Mouse (Mus musculus) intestine, embryonic 16.5 days (tissue): ENCODE results near the gene Gfm1. TPM values are rescaled to one million over a fixed set of nuclear protein-coding genes. Genes with fewer than 3 reads are reported as not detected.
A peak's percentile ranks its signal among the peaks of the same experiment; 100 is the strongest.

ENCODE experiments used
- ATAC-seq: fragments of 200-750 bp; cut with Nextera tagmentation; 2 replicates; pipeline ENCODE4 v1.8.0; 2017; ENCODE audit warnings: moderate TSS enrichment, moderate library complexity
- H3K27ac ChIP-seq: fragments of 300-500 bp; sonication (generic); 2 replicates; pipeline ENCODE4 v1.5.1; 2014; ENCODE audit warnings: mild to moderate bottlenecking, low read length
- H3K27me3 ChIP-seq: fragments of 300-500 bp; sonication (generic); replicated peaks from 2 replicates; pipeline ENCODE4 v1.6.1; 2014; ENCODE audit warnings: low read length, control low read depth, mixed read lengths; ENCODE audit not compliant: control insufficient read depth, insufficient read depth
- H3K36me3 ChIP-seq: fragments of 300-500 bp; sonication (generic); 2 replicates; pipeline ENCODE4 v1.6.1; 2014; ENCODE audit warnings: low read length, control low read depth; ENCODE audit not compliant: control insufficient read depth, insufficient read depth
- H3K4me1 ChIP-seq: fragments of 300-500 bp; sonication (generic); 2 replicates; pipeline ENCODE4 v1.6.1; 2014; ENCODE audit warnings: low read length, control low read depth, mixed read lengths; ENCODE audit not compliant: control insufficient read depth, insufficient read depth
- H3K4me2 ChIP-seq: fragments of 300-500 bp; sonication (generic); 2 replicates; pipeline ENCODE4 v1.6.1; 2014; ENCODE audit warnings: low read depth, low read length, control low read depth
- H3K4me3 ChIP-seq: fragments of 300-500 bp; sonication (generic); 2 replicates; pipeline ENCODE4 v1.5.1; 2014; ENCODE audit warnings: mild to moderate bottlenecking, low read length
- H3K9ac ChIP-seq: fragments of 300-500 bp; sonication (generic); 2 replicates; pipeline ENCODE4 v1.6.1; 2014; ENCODE audit warnings: low read depth, low read length
- H3K9me3 ChIP-seq: fragments of 300-500 bp; sonication (generic); 2 replicates; pipeline ENCODE4 v1.6.1; 2016; ENCODE audit warnings: low read length, control low read depth; ENCODE audit not compliant: control insufficient read depth
- WGBS: fragments of 180-500 bp; shearing (Covaris S2); extraction: QIAGEN DNeasy Blood & Tissue Kit; methylation state at CpG from one replicate; pipeline ENCODE4 v1.1.7; 2014; 5-methylcytosine and 5-hydroxymethylcytosine counted together
- polyA plus RNA-seq: library from polyadenylated mRNA; unstranded; fragments of >200 nt; fragmentation: Nextera tagmentation; extraction: Ambion mirVana; gene quantifications from 2 replicates; pipeline ENCODE4 v1.2.1, GENCODE M21; 2015

Gene Gfm1
- polyA plus RNA-seq, 1 experiment from 2014 or later = 62.0 TPM

DNA sequence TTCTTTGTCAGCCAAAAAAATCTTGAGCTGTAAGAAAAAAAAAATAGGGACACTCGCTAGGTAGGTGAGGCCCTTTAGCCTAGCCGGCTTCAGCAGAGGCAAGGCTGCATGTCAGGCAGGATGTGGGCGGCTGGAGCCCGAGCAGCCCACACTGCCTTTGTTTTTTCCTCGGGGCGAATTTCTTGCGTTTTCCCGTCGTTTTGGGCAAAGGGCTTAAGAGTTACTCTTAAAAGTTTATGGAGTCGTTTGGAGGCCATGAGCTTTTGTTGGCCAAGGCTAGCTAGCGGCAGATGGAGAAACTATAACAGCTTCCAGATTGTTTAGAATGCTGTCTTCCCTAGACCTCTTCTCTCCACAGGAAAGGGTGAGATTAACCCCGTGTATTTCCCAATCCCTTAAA, 33.1 kb downstream of the Gfm1 start:
- H3K4me1 ChIP-seq = peaks cover 8% of the 10 kb centered on the region; the same call in 1 of the 2 replicates
- H3K27ac ChIP-seq = peak overlapping the region; percentile 87
- peak overlapping the region; percentile 77 for H3K4me2 ChIP-seq
- H3K9me3 ChIP-seq = no peaks in the 10 kb centered on the region
- peaks cover 14% of the 10 kb centered on the region for H3K36me3 ChIP-seq
- H3K4me3 ChIP-seq = peak overlapping the region; percentile 64
- 3% methylated on average over 12 of the region's 12 CpGs for WGBS
- peak overlapping the region; percentile 82 for H3K9ac ChIP-seq
- no peak for ATAC-seq
- no peaks in the 10 kb centered on the region for H3K27me3 ChIP-seq

GRCm38 (mm10) chr3:67463450-67464372, 33.8 kb downstream of the Gfm1 start, which contains the start of gene Lxn:
Lxn (minus strand) TSS chr3:67463926.
- Histone ChIP-seq H3K4me1 (peaks cover 8% of the 10 kb centered on the region; the same call in 1 of the 2 replicates), H3K4me2 (peak within 1 kb of the TSS; percentile 77), H3K27ac (peak within 1 kb of the TSS; percentile 87), H3K9ac (peak within 1 kb of the TSS; percentile 82), H3K27me3 (no peaks in the 10 kb centered on the region), H3K4me3 (peak within 1 kb of the TSS; percentile 64), H3K36me3 (peaks cover 11% of the 10 kb centered on the region), H3K9me3 (no peaks in the 10 kb centered on the region)
- under 1% methylated on average over 42 of the region's 43 CpGs for WGBS
- peak; percentile 99 for ATAC-seq

DNA sequence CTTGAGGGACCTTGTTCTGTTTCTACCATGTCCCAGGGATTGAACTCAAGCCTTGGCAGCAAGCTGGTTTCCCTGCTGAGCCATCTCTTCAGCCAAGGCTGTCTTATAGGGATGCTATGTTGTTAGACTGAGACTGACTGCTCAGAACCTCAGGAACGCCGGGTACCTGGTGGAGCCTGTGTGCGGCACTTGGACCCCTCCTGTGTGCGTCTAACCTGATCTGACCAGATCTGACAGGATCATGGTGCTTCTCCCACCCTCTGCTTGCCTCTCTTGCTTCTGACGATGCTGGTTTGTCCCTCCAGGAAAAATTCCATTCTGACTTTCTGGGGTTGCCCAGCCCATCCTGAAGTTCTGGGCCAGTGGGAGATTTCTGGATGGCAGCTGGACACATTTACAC, 36.7 kb downstream of the Gfm1 start:
- peaks cover 8% of the 10 kb centered on the region; the same call in 1 of the 2 replicates for H3K4me1 ChIP-seq
- no peak overlapping the region for H3K4me3 ChIP-seq
- no peak overlapping the region for H3K4me2 ChIP-seq
- H3K27me3 ChIP-seq = no peaks in the 10 kb centered on the region
- no peak overlapping the region for H3K9ac ChIP-seq
- WGBS = 95% methylated on average over 5 of the region's 5 CpGs
- no peak overlapping the region for H3K27ac ChIP-seq
- no peak for ATAC-seq
- H3K9me3 ChIP-seq = no peaks in the 10 kb centered on the region
- H3K36me3 ChIP-seq = peaks cover 4% of the 10 kb centered on the region; the same call in 1 of the 2 replicates

DNA sequence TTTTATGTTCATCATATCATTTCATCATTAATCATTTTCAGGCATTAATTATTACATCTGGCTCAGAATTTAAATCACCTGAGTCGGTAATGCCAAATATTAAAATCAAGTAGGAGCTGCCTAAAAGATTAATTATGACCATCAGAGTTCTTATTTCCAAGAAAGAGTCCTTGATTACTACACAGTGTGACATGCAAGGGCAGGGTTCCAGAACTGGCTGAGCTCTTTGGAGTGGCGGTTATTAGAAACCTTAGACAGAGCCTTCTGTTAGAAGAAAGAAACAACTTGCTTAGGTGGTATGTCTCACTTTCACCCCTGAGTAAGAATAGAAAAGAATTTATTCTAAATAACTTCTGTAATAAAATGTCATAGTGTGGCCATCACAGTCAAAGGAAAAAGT, 37.4 kb downstream of the Gfm1 start:
- Histone ChIP-seq H3K27ac (no peak overlapping the region), H3K9ac (no peak overlapping the region), H3K4me2 (no peak overlapping the region), H3K4me3 (no peak overlapping the region), H3K9me3 (no peaks in the 10 kb centered on the region), H3K27me3 (no peaks in the 10 kb centered on the region), H3K36me3 (peaks cover 4% of the 10 kb centered on the region; the same call in 1 of the 2 replicates), H3K4me1 (peaks cover 8% of the 10 kb centered on the region; the same call in 1 of the 2 replicates)
- WGBS = 97% methylated on average over 2 of the region's 2 CpGs
- ATAC-seq = no peak

DNA sequence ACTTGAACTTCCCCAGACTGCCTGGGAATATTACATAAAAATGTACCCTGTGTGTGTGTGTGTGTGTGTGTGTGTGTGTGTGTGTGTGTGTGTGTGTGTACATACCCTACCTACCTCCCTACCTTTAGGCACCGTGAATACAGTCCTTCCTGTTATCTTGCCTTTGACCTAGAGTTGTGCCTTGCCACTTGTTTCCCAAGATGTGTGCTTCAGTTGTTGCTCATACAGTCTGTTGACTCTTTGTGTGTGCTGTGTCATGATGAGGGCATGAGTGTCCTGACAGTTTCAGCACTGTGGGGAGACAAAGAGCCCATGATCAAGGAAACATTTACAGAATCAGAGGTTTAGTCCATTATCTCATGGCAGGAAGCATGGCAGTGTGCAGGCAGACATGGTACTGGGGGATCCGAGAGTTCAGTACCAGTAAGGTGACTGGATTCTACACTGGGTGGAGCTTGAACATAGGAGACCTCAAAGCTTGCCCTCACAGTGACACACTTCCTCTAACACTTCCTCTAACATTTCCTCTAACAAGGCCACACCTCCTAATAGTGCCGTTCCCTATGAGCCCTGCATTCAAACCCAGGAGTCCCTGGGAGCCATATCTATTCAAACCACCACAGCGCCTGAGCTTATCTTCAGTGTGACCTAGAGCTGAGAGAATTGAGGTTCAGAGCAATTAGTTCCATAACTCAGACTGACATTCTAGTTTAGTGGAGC, 41.7 kb downstream of the Gfm1 start:
- Histone ChIP-seq H3K36me3 (peaks cover 4% of the 10 kb centered on the region; the same call in 1 of the 2 replicates), H3K27me3 (no peaks in the 10 kb centered on the region), H3K27ac (no peak overlapping the region), H3K4me2 (no peak overlapping the region), H3K9me3 (no peaks in the 10 kb centered on the region), H3K9ac (no peak overlapping the region), H3K4me1 (no peaks in the 10 kb centered on the region), H3K4me3 (no peak overlapping the region)
- ATAC-seq = no peak
- 89% methylated on average over 4 of the region's 4 CpGs for WGBS

DNA sequence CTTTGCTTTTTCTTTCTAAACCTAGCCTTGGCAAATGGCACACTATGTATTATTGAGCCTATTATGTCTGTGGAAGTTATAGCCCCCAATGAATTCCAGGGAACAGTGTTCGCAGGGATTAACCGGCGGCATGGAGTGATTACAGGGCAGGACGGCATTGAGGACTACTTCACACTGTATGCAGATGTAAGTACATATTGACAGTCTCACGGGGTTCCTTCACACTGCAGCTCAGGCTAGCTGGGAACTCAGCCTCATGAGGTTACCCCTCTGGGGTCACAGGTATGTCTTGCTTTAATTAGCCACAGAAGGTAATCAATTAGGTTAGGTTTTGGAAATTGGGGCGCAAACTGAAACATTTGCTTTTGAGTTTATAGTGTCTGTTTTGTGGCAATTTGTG, 43.5 kb downstream of the Gfm1 start:
- no peak overlapping the region for H3K9ac ChIP-seq
- no peak overlapping the region for H3K4me2 ChIP-seq
- H3K36me3 ChIP-seq = 0 out of 2 replicates have a peak, but pooled peaks cover 1% of the 10 kb centered on the region
- no peak overlapping the region for H3K27ac ChIP-seq
- peak; percentile 53; the same call in 1 of the 2 replicates for ATAC-seq
- WGBS = 82% methylated on average over 6 of the region's 6 CpGs
- no peak overlapping the region for H3K4me3 ChIP-seq
- no peaks in the 10 kb centered on the region for H3K4me1 ChIP-seq
- no peaks in the 10 kb centered on the region for H3K9me3 ChIP-seq
- no peaks in the 10 kb centered on the region for H3K27me3 ChIP-seq

GRCm38 (mm10) chr3:67479806-67480205, 49.9 kb downstream of the Gfm1 start:
- no peak overlapping the region for H3K4me2 ChIP-seq
- H3K27ac ChIP-seq = no peak overlapping the region
- H3K36me3 ChIP-seq = 0 out of 2 replicates have a peak, but pooled peaks cover 2% of the 10 kb centered on the region
- H3K27me3 ChIP-seq = no peaks in the 10 kb centered on the region
- H3K9me3 ChIP-seq = no peaks in the 10 kb centered on the region
- no peak overlapping the region for H3K9ac ChIP-seq
- 92% methylated on average over 11 of the region's 11 CpGs for WGBS
- H3K4me3 ChIP-seq = no peak overlapping the region
- no peak for ATAC-seq
- no peaks in the 10 kb centered on the region for H3K4me1 ChIP-seq

DNA sequence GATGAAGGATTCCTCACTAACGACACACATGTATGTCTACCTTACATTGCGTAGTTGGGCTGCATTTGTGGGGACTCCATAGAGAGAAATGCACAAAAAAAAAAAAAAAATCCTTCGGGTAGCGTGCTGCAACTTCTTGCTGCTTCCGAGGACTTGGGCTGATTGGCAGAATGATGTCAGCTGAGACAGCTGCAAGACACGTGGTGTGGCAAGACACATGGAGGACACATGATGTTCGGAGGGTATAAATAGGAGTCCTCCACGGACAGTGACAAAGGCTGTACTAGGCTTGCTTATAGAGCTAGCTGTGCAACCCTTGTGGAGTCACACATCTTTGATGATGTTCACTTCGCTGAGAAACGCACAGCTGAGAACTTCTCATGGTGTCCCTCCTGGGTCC, 52.5 kb downstream of the Gfm1 start:
- Histone ChIP-seq H3K27me3 (no peaks in the 10 kb centered on the region), H3K9me3 (no peaks in the 10 kb centered on the region), H3K4me2 (no peak overlapping the region), H3K9ac (no peak overlapping the region), H3K27ac (no peak overlapping the region), H3K4me1 (no peaks in the 10 kb centered on the region), H3K4me3 (no peak overlapping the region), H3K36me3 (0 out of 2 replicates have a peak, but pooled peaks cover 2% of the 10 kb centered on the region)
- ATAC-seq = no peak
- WGBS = 96% methylated on average over 10 of the region's 10 CpGs

- H3K9ac ChIP-seq = no peak overlapping the region
- no peaks in the 10 kb centered on the region for H3K4me1 ChIP-seq
- 84% methylated on average over 2 of the region's 2 CpGs for WGBS
- H3K4me2 ChIP-seq = no peak overlapping the region
- no peak for ATAC-seq
- H3K36me3 ChIP-seq = no peaks in the 10 kb centered on the region
- no peaks in the 10 kb centered on the region for H3K27me3 ChIP-seq
- no peak overlapping the region for H3K4me3 ChIP-seq
- no peaks in the 10 kb centered on the region for H3K9me3 ChIP-seq
- H3K27ac ChIP-seq = no peak overlapping the region
These were observed 55.3 kb downstream of the Gfm1 start for GRCm38 (mm10) chr3:67485233-67485632.
